Mouse (Mus musculus) olfactory bulb, adult 2 months (tissue): ENCODE measurements around the gene Kxd1.

Experiments
- CTCF ChIP-seq: fragments of 200-500 bp; IDR thresholded peaks from 2 replicates; pipeline ENCODE4 v1.5.1; 2012; ENCODE audit warnings: low read depth, mild to moderate bottlenecking, low read length, moderate library complexity; ENCODE audit not compliant: insufficient read depth
- POLR2A ChIP-seq: fragments of 200-500 bp; IDR thresholded peaks from 2 replicates; pipeline ENCODE4 v1.6.1; 2012; ENCODE audit warnings: mild to moderate bottlenecking, low read depth, low read length, moderate library complexity; ENCODE audit not compliant: insufficient read depth

- TF ChIP-seq CTCF, result no peak
- no peak for TF ChIP-seq POLR2A
Measured at GRCm38 (mm10) chr8:70527512-70528181, at the start of gene Kxd1, which contains the start of gene Fkbp8.
